Mouse (Mus musculus): ENCODE measurements at regions not wholly inside any gene's neighbourhood (a gene's known extent, or its start where the extent isn't known, plus 50 kb on each side); places are given as distances from the start of the nearest gene placed in this dataset.
A peak's percentile ranks its signal among the peaks of the same experiment; 100 is the strongest.

DNA sequence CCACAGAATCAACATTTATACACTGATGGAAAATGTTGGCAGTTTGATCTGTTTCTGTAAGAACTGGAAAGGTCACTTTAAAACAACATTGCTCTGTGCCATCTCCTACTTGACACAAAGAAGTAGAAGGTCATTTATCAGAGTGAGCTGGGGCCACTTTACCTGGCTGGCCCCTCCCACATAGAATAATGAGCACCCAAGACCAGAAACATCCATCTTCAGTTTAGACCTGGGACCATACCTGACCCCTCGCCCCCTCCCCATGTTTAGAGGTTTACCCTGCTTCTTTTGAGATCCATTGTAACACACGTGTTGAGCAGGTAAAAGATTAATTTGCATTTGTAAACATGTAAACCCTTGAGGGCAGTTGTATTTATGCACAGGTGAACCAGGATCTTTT is 366.8 kb upstream of the Adgrl2 start:
- Histone ChIP-seq H3K4me2 (no peak overlapping the region), H3K27ac (no peak overlapping the region), H3K4me1 (replicated peaks) (peaks cover 32% of the 10 kb centered on the region), H3K9me3 (replicated peaks) (no peaks in the 10 kb centered on the region), H3K4me3 (no peak overlapping the region), H3K36me3 (no peaks in the 10 kb centered on the region), H3K27me3 (no peaks in the 10 kb centered on the region), H3K9ac (no peak overlapping the region)
- no peak for ATAC-seq (replicated peaks; ENCODE audit: insufficient number of reproducible peaks, insufficient read depth, low FRiP score, low read depth)
- WGBS: 81% methylated on average over 2 of the region's 2 CpGs

DNA sequence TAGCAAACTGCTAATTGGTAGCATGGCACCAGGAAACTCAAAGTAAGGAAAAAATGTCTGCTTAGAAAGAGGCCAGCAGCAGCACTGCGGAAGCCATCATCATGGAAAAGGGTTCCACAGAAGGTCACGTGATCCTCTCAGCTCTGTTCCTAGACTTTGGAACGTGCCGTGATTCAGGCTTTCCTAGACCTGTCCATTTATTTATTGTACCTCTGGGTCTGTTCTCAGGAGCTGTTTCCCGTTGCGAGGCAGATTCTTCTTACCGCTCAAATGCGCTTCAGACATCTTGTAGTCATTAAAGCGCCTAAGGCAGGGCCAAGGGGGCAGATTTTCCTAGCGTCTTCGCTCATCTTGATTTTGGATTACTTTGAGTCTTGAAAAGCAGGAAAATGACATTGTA is 365.0 kb upstream of the Adgrl2 start:
- Histone ChIP-seq H3K9ac (no peak overlapping the region), H3K9me3 (replicated peaks) (no peaks in the 10 kb centered on the region), H3K27ac (peak overlapping the region; percentile 56), H3K4me3 (no peak overlapping the region), H3K4me2 (no peak overlapping the region), H3K4me1 (replicated peaks) (peaks cover 33% of the 10 kb centered on the region), H3K27me3 (no peaks in the 10 kb centered on the region), H3K36me3 (no peaks in the 10 kb centered on the region)
- no peak for ATAC-seq (replicated peaks; ENCODE audit: insufficient number of reproducible peaks, insufficient read depth, low FRiP score, low read depth)
- WGBS: 92% methylated on average over 11 of the region's 11 CpGs

DNA sequence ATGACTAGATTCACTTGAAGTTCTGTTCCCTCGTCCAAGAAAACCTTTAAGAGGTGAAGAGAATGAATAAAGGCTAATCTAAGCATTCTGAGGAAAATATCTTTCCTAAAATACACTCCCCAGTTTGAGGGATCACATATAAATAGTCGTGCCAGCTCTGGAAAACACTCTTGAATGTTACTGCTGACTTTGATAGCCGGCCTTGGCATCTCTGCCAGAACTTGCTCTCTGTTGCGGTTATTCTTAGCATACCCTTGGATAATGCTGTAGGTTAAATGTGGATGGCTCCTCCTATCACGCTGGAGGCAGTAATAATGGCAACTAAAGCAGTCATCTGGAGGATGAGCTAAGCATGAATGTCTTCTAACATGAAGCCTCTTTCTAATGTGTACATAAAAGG is 363.6 kb upstream of the Adgrl2 start:
- WGBS: 41% methylated on average over 5 of the region's 5 CpGs
- Histone ChIP-seq H3K9me3 (replicated peaks) (no peaks in the 10 kb centered on the region), H3K27ac (peak overlapping the region; percentile 84), H3K4me2 (no peak overlapping the region), H3K36me3 (no peaks in the 10 kb centered on the region), H3K27me3 (no peaks in the 10 kb centered on the region), H3K4me3 (no peak overlapping the region), H3K4me1 (replicated peaks) (peaks cover 40% of the 10 kb centered on the region), H3K9ac (no peak overlapping the region)
- ATAC-seq (replicated peaks; ENCODE audit: insufficient number of reproducible peaks, insufficient read depth, low FRiP score, low read depth): peak; percentile 78

DNA sequence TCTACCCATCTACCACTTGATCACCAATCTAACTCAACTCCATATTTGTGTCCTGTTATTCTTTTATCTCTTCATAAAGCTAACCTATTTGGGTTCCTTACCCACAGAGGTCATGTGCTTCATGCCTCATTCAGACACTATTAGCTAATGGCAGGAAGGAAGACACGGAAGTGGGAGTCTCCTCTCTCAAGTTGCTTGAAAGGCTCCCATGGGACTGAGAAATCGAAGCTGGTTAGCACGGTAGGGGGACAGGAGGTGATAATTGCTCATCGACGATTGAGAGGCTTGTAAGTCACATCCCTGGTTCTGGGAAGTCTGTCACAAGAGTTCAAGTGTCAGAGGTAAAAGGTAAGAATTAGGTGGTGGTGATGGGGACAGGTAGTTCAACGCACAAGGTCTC is 362.2 kb upstream of the Adgrl2 start:
- 51% methylated on average over 6 of the region's 6 CpGs for WGBS

DNA sequence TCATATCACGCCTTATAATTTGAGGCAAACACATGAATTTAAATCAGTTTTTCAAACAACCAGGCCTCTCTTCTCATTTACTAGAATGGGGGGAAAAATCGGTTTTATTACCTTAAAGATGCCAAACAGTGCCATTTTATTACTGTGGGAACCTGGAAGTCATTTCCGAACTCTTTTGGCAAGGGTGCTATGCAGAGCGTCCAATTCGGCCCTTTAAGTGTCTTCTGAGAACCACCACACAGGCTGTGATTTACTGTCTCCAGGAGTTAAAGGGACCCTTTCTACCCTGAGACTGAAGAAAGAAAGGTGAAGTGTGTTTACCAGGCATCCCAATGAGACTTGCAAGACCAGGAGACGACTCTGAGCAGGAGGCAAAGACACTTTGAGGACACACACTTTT is 359.4 kb upstream of the Adgrl2 start:
- H3K27me3 ChIP-seq: no peaks in the 10 kb centered on the region
- no peak overlapping the region for H3K4me3 ChIP-seq
- H3K27ac ChIP-seq: 0 out of 2 replicates have a peak overlapping the region, but pooled peaks have one; percentile 8
- H3K9me3 ChIP-seq (replicated peaks): no peaks in the 10 kb centered on the region
- WGBS: 76% methylated on average over 6 of the region's 6 CpGs
- H3K9ac ChIP-seq: no peak overlapping the region
- no peak for ATAC-seq (replicated peaks; ENCODE audit: insufficient number of reproducible peaks, insufficient read depth, low FRiP score, low read depth)
- no peak overlapping the region for H3K4me2 ChIP-seq
- peaks cover 30% of the 10 kb centered on the region for H3K4me1 ChIP-seq (replicated peaks)
- H3K36me3 ChIP-seq: no peaks in the 10 kb centered on the region

More for the DNA sequence above, 362.2 kb upstream of the Adgrl2 start:
- no peaks in the 10 kb centered on the region for H3K9me3 ChIP-seq (replicated peaks)
- no peak overlapping the region for H3K27ac ChIP-seq
- no peaks in the 10 kb centered on the region for H3K27me3 ChIP-seq
- no peak for ATAC-seq (replicated peaks; ENCODE audit: insufficient number of reproducible peaks, insufficient read depth, low FRiP score, low read depth)
- peaks cover 36% of the 10 kb centered on the region for H3K4me1 ChIP-seq (replicated peaks)
- no peaks in the 10 kb centered on the region for H3K36me3 ChIP-seq
- no peak overlapping the region for H3K4me3 ChIP-seq
- H3K9ac ChIP-seq: no peak overlapping the region
- no peak overlapping the region for H3K4me2 ChIP-seq

DNA sequence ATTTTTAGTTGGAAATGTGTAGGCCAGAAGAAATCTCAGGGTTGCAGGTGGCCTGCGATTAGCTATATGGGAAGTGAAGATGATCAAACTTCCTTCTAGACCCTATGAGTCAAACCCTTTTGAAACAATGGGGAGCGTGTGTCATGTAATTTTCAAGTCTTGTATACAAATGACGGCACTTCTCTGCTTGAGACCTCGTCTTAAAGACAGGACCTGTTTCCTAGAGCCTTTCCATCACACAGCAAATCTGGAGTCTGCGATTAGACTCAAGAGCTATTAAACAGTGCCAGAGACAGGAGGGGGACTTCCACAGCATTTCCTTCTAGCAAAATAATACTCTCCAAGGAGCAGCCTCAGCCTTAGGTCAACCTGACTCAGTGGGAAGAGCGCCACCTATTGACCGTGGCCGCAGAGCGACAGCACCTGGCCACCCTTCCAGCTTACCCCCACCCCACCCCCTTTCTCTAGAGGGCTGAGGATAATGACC is 358.9 kb upstream of the Adgrl2 start:
- Histone ChIP-seq H3K36me3 (no peaks in the 10 kb centered on the region), H3K9me3 (replicated peaks) (no peaks in the 10 kb centered on the region), H3K4me1 (replicated peaks) (peaks cover 30% of the 10 kb centered on the region), H3K4me3 (no peak overlapping the region), H3K27me3 (no peaks in the 10 kb centered on the region), H3K9ac (no peak overlapping the region), H3K27ac (peak overlapping the region; percentile 31; the same call in 1 of the 2 replicates), H3K4me2 (no peak overlapping the region)
- ATAC-seq (replicated peaks; ENCODE audit: insufficient number of reproducible peaks, insufficient read depth, low FRiP score, low read depth): peak; percentile 63
- 37% methylated on average over 9 of the region's 9 CpGs for WGBS

DNA sequence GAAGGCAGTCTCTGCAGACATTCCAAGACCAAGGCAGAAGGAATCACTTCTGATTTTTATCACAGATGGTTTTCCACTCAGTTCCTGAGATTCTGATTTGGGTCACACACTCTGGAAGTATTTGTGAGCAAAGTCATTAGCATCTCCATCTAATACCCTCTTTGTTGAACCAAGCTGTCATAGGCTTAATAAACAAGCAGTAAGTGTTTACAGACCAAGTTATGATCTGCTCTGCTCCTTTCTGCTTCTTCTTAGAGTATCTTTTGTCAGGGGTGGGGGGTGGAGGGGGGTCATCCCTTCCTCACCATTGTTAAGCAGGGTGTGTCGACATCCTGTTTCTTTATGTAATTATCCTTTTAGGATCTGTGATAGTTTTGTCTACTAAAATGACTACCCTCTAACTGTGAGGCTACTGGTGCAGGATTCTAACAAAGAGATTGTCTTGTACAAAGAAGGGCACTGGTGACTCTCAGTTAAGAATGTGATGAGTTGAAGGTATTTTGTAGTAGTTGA is 358.2 kb upstream of the Adgrl2 start:
- Histone ChIP-seq H3K9ac (no peak overlapping the region), H3K4me3 (no peak overlapping the region), H3K27me3 (no peaks in the 10 kb centered on the region), H3K9me3 (replicated peaks) (no peaks in the 10 kb centered on the region), H3K4me1 (replicated peaks) (peaks cover 27% of the 10 kb centered on the region), H3K27ac (peak overlapping the region; percentile 31), H3K36me3 (no peaks in the 10 kb centered on the region), H3K4me2 (no peak overlapping the region)
- no peak for ATAC-seq (replicated peaks; ENCODE audit: insufficient number of reproducible peaks, insufficient read depth, low FRiP score, low read depth)
- WGBS: 62% methylated on average over 1 of the region's 1 CpGs

GRCm38 (mm10) chr3:149347241-149347992 is 357.1 kb upstream of the Adgrl2 start:
- Histone ChIP-seq H3K4me3 (no peak overlapping the region), H3K4me1 (replicated peaks) (peaks cover 20% of the 10 kb centered on the region), H3K27me3 (no peaks in the 10 kb centered on the region), H3K9me3 (replicated peaks) (no peaks in the 10 kb centered on the region), H3K36me3 (no peaks in the 10 kb centered on the region), H3K4me2 (no peak overlapping the region), H3K9ac (no peak overlapping the region), H3K27ac (no peak overlapping the region)
- no peak for ATAC-seq (replicated peaks; ENCODE audit: insufficient number of reproducible peaks, insufficient read depth, low FRiP score, low read depth)
- 64% methylated on average over 6 of the region's 6 CpGs for WGBS

DNA sequence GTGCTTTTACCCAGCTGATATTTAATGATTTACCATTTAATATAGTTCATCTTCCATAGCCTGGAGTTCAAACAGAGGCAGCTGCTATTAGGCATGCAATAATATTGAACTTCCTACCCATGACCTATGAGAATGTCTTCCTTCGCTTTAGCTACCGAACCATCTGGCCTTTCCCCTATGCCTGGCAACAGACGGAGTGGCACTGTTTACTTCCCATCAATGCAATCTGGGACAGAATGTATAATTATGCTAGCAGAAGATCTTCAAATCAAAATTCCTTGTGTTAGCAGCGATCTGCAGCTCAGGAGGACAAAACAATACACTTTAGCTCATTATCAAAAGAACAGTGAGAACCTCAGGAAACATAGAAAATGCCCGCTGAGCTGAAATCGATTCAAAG is 352.2 kb upstream of the Adgrl2 start:
- H3K9ac ChIP-seq: no peak overlapping the region
- no peak overlapping the region for H3K4me3 ChIP-seq
- WGBS: 79% methylated on average over 6 of the region's 6 CpGs
- H3K4me1 ChIP-seq (replicated peaks): peaks cover 4% of the 10 kb centered on the region
- H3K9me3 ChIP-seq (replicated peaks): no peaks in the 10 kb centered on the region
- H3K4me2 ChIP-seq: no peak overlapping the region
- no peaks in the 10 kb centered on the region for H3K36me3 ChIP-seq
- H3K27ac ChIP-seq: no peak overlapping the region
- no peak for ATAC-seq (replicated peaks; ENCODE audit: insufficient number of reproducible peaks, insufficient read depth, low FRiP score, low read depth)
- H3K27me3 ChIP-seq: no peaks in the 10 kb centered on the region

DNA sequence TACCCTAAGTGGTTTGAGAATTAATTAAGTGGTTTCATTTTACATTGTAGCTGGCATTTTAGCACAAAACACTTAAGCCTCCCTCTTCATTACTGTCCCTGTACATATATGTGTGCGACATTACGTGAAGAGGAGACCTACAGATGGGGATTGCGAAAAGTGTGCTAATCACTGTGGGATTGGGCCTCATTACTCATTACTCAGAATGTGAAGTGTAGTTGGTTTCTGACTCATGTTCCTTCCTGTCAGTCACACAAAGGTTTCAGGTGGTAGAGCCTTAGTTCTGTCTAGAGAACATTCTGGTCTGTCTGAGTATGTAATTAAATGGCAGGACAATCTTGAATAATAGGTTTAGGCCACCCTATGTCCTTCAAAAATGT is 349.0 kb upstream of the Adgrl2 start:
- no peak for ATAC-seq (replicated peaks; ENCODE audit: insufficient number of reproducible peaks, insufficient read depth, low FRiP score, low read depth)
- WGBS: 84% methylated on average over 3 of the region's 3 CpGs
- Histone ChIP-seq H3K27ac (no peak overlapping the region), H3K4me2 (no peak overlapping the region), H3K4me3 (no peak overlapping the region), H3K9ac (no peak overlapping the region), H3K4me1 (replicated peaks) (no peaks in the 10 kb centered on the region), H3K9me3 (replicated peaks) (no peaks in the 10 kb centered on the region), H3K36me3 (no peaks in the 10 kb centered on the region), H3K27me3 (no peaks in the 10 kb centered on the region)

- 66% methylated on average over 7 of the region's 7 CpGs for WGBS
These were observed 348.5 kb upstream of the Adgrl2 start for GRCm38 (mm10) chr3:149338684-149339373.

More at GRCm38 (mm10) chr3:149338684-149339373, 348.5 kb upstream of the Adgrl2 start:
- ATAC-seq (replicated peaks; ENCODE audit: insufficient number of reproducible peaks, insufficient read depth, low FRiP score, low read depth): no peak
- Histone ChIP-seq H3K27me3 (no peaks in the 10 kb centered on the region), H3K4me3 (no peak overlapping the region), H3K9ac (no peak overlapping the region), H3K9me3 (replicated peaks) (no peaks in the 10 kb centered on the region), H3K4me2 (no peak overlapping the region), H3K4me1 (replicated peaks) (no peaks in the 10 kb centered on the region), H3K36me3 (no peaks in the 10 kb centered on the region), H3K27ac (no peak overlapping the region)

All from heart, embryonic 15.5 days (tissue).